Mouse (Mus musculus): Measurements from ENCODE around the gene Mpp5. TPM values are rescaled to one million over a fixed set of nuclear protein-coding genes. Genes with fewer than 3 reads are reported as not detected.

Mpp5 gene
- 0.05 and 0.25 TPM in 2 replicates for polyA plus RNA-seq (2012; ENCODE audit: low replicate concordance)

GRCm38 (mm10) chr12:78748557-78749377 lies at the start of gene Mpp5:
Gene Mpp5 (plus strand): TSS chr12:78748907.

GRCm38 (mm10) chr12:78861496-78862253 lies 113.0 kb downstream of the Mpp5 start, which contains the start of the genes Atp6v1d and Eif2s1:
Gene Atp6v1d (minus strand): TSS chr12:78861638.
Gene Eif2s1 (plus strand): TSS chr12:78861819.

Other genes with a start within 250 kb of the Mpp5 start
- gene Fam71d, start 57.4 kb upstream of the Mpp5 start, polyA plus RNA-seq (2012; ENCODE audit: low replicate concordance), result 0.11 TPM in 1 of 2 replicates, not detected in the other
- 1.4 and 6.1 TPM in 2 replicates for gene Atp6v1d, start 112.7 kb downstream of the Mpp5 start, polyA plus RNA-seq (2012; ENCODE audit: low replicate concordance)
- 3.8 and 24.2 TPM in 2 replicates for gene Eif2s1, start 112.9 kb downstream of the Mpp5 start, polyA plus RNA-seq (2012; ENCODE audit: low replicate concordance)
- gene Plek2, start 158.1 kb downstream of the Mpp5 start, polyA plus RNA-seq (2012; ENCODE audit: low replicate concordance), result 1.5 and 22.3 TPM in 2 replicates

Measured in leukemia stem cell, adult 10-12 weeks (primary cell).